Mouse (Mus musculus) kidney, postnatal 4 days (tissue): ENCODE data around the gene Tnfrsf14.

ENCODE experiments used
- DNase-seq, 2 experiments: peaks; one replicate each; pipeline ENCODE4 v3.0.0; 2021; ENCODE audit warnings: mixed read lengths in 2 of 2

The Tnfrsf14 gene

DNA sequence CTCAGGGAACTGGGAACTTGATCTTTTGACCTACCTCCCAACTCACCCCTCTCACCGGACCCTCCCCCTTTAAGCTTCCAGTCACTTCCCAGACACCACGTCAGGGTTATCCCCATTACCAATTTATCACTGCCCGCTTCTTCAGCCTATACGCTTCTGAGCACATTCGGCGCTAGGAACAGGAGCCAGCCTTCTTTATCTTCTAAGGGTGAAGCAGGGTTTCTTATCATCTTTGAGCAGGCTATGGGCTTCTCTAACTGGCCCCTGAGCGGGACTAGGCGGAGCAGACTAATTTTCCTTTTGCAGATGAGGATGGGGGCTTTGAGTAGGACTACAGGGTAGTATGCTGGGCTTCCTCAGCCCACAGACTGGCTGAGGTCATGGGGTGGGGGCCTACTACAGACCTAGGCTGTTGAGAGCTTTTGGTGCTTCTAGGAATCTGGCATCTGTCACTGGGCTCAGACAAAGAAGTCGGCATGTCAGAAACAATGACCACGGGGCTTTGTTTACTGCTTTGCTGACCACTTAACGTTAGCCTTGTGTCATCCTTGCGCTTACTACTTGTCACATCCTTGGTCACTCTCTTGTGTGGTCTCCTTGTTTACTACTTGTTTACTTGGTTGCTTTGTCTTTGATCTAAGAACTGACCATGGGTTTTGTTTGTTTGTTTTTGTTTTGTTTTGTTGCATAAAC, at the start of gene Tnfrsf14:
Gene Tnfrsf14, minus strand, starts transcription at position 169 of the 693 bp plus-strand sequence.
- DNase-seq, result no peak

DNA sequence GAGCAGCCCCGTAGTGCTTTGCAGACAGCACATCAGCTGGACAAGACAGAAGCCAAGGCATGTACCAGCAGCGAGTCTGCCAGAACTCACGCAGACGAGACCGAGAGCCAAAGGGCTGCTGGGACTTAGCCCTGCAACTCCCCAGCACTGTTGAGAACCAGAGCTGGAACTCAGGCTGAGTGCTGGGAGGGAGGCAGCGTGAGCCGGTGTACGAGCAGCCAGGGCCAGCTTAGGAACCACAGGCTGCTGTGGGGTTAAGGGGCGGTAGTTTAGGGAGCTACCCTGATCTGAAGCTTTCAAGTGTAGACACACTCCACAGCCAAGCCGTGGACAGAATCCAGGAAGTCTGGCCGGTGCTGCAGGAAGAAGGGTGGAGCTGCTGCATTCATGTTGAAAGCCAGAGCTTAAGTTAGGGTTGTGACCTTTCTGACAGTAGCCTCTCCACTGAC, 45.8 kb upstream of the Tnfrsf14 start:
- no peak for DNase-seq

DNA sequence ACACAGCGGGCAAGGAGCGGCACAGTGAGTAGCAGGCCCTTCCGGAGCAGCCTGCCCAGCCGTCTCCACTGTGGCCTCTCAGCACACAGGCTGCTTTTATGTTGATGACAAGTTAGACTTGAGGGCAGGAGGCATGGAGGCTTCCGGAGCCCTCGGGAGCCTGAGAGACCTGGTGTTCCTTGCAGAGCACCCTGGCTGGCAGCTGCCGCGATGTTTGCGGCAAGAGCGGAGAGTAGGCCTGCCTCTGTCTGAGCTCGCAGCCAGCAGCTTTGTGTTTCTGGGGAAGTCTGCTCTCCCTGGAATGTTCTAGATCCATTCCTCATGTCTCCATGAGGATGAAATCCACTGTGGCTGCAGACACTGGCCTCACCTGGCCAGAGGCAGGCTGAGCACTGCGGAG, 44.2 kb upstream of the Tnfrsf14 start:
- no peak for DNase-seq

DNA sequence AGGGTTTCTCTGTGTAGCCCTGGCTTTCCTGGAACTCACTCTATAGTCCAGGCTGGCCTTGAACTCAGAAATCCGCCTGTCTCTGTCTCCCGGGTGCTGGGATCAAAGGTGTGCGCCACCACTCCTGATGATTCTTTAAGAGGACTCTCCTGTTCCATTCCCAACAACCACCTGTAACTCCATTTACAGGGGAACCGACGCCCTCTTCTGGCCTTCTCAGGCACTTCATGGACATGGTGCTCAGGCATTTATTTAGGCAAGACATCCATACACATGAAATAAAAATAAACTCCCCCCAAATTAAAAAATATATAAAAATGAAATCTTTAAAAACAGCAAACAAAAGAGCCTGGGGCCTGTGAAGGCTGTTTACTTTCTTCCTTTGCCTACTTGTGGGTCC, 38.8 kb upstream of the Tnfrsf14 start:
- DNase-seq, result peak; percentile 70 to 75

DNA sequence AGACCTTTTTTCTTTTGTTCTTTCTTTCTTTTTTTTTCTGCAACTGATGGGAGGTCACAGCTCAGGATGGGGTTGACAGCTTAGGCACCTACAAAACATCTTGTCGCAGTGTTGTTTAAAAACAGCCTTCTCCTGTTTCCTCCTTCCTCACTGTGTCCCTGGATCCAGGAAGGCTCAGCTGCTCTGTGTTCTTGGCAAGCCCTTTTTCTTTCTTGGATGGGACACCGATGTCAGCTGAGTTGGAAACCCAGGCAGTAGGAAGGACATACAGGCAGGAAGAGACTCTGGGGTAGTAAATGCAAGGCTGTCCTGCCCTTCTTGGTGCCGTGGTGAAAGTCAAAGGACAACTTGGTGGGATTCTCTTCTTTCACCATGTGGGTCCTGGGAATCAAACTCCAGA, 37.5 kb upstream of the Tnfrsf14 start:
- DNase-seq, result no peak

DNA sequence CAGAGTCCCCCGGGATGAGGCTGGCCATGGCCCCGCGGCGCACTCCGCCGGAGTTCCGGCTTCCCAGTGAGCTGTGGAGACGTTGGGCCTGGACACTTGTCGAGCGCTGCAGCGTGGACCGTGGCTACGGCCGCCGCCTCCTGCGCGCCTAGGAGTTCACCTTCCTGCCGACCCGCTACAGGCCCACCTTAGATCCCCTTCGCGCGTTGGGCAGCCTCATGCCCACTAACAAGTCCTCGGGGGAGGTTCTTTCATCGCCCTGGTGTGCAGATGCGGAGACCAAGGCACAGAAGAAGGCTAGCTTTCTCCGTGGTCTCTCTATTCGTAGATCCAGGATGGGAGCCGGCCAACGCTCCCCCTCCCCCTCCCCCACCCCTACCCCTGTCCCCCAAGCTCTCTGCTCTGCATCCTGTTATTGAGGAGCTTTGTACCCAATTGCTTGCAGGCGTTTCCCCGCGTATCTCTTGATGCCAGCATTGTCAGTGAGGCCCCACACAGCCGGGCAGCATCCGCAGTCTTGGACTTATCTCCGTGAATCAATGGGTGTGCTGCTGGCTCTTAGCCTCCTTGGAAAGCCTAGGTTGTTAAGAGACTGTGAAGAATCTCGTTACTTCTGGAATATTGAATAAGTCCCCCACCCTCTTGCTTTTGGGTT, 36.3 kb upstream of the Tnfrsf14 start:
- no peak for DNase-seq

DNA sequence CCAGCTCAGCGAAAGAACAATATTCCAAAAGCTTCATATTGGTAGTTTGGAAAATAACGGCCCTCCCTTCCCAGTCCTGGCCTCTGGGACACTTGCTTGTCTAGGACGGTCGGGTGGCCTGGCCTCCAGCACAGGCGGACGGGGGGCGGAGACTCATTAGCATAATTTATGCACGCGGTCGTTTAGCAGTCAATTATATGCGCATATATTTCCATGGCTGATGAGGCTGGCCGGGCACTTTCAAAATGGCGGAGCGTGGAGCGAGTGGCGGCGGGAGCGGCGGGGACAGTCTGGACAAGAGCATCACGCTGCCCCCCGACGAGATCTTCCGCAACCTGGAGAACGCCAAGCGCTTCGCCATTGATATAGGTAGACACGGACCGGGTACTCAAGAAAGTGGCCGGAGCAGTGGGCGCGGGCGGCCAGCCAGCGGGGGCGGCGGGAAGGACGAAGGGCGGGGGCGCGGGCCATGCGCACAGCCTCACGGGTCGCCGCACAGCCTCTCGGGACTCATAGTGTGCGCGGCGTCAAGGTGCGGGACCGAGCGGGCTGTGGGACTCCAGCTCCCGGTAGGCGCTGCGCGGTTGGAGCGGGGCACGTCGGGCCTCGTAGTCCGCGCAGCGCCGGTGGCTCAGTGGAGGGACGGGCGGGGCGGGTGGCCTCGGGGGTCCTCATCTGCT, 35.7 kb upstream of the Tnfrsf14 start, which contains the start of gene Pank4:
Gene Pank4, plus strand, starts transcription at position 223 of the 680 bp plus-strand sequence.
- DNase-seq, result peak; percentile 92 to 95

DNA sequence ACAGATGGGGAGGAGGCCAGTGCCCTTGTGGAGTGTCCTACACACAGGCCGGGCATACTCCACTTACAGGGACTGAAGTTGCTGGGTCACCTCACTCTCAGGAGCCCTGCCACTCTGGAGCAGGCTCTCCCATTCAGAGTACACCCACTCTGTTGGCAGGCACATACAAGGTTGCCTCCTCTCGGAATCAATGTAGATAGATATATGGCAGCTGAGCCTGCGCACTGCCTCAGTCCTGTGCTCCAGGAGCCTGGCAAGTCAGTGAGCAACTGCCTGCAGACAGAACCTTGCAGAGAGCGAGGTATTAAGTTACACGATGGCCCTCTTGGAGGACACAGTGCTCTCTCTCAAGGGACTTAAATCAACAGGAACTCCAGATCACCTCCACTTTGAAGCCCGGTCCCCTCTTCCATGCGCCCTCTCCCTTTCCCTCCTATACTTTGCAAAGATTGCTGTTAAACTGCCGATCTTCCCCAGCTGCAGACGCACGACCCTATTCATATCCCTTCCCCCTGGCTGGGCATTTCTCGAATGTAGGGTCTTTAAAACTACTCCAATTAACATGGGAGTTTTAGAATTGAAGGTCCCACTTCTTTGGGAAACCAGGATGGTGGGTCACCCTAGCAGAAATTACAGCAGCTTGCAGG, 35.0 kb upstream of the Tnfrsf14 start:
- no peak for DNase-seq

DNA sequence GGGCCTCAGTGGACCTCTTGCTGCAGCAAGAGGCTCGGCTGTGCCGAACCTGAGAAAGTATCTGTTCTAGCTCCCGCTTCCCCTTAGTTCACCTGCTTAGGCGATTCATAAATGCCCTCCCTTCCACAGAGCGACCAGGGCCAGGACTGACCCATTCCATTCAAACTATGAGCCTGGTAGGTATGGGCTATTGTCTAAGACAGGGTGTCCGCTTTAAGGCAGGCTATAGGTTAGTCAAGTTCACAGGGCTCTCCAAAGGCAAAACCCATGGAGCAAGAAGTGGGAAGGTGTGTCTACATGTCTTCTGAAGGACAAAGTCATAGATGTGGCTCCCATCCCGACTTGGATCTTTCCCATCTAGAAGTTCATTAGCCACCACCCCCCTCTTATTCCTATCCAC, 34.3 kb upstream of the Tnfrsf14 start:
- no peak for DNase-seq

DNA sequence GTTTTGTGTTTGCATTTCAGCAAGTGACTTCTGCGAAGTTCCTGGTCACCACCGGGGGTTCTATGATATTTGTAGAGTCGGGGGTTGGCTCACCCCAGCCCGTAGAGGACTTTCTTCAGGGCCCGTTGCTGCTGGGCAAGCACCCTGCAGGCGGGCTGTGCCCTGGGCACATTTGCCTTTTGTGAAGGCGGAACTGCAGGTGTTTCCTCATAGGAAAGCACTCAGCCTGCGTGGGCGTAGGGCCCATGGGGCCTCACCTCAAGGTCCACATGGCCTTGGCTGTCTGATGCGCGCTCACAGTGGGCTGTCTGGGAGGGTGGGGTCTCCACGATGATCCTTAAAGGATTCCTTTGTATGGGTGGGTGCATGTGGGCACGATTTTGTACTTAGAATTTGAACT, 33.5 kb upstream of the Tnfrsf14 start:
- DNase-seq, result peak in 1 of 2 experiments; percentile 38

DNA sequence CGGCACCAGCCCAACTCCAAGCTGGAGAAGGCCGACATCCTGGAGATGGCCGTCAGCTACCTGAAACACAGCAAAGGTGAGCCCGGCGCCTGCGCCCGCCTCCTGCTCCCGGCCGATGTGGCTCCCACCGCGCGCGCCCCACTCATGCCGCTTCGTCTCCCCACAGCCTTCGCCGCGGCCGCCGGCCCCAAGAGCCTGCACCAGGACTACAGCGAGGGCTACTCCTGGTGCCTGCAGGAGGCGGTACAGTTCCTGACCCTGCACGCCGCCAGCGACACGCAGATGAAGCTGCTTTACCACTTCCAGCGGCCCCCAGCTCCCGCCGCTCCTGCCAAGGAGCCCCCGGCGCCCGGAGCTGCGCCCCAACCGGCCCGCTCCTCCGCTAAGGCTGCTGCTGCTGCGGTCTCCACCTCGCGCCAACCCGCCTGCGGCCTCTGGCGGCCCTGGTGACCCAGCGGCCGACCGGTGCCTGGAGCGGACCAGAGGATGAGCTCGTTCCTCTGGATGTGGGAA, 32.9 kb upstream of the Tnfrsf14 start:
- DNase-seq, result peak; percentile 55 to 75

DNA sequence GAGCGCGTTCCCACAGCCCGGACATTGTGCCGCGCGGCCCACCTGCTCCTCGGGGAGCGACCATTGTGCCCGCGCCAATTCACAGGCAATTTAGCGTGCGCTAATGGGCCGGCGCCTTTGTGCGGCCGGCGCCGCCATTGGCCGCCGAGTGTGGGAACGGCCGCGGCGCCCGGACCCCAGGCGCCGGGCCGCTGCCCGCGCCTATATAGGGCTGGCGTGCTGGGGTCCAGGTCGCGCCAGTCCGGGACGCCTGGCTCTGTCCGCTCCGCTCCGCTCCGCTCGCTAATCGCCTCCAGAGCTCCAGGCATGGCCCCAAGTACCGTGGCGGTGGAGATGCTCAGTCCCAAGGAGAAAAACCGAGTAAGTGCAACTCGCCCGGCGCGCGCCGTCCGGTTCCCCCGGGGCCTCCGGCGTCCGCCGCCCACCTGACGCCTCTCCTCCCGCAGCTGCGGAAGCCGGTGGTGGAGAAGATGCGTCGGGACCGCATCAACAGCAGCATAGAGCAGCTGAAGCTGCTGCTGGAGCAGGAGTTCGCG, 32.4 kb upstream of the Tnfrsf14 start, which contains the start of gene Hes5:
Gene Hes5, plus strand, starts transcription at position 234 of the 536 bp plus-strand sequence.
- DNase-seq, result peak; percentile 49 to 65

DNA sequence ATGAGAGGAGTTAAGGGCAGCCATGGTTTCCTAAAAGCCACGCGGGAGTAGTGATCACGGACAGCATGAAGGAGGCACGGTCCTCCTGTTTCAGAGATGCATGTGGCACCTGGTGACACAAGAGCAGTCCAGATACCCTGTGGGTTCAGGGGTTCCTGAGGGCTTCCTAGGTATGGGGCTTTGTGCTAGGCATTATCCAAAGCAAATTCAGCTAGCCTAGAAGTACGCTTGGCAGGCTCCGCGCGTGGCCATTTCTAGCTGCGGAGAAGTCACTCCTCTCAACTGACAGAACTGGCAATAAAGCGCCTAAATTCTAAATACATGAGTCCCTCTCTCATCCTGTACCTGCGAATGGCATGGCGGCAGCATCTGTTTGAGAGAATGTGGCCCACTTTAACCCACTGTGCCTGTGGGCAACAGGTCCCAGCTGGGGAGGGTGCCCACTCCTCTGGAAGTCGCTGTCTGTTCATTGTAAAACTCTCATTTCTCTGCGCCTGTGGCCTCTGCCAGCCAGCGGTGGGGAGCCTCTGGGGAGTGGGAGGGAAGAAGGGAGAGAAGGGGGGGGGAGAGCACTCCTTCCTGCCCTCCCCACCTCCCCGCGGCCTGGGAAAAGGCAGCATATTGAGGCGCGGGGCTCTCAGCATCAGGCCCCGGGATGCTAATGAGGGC, 31.8 kb upstream of the Tnfrsf14 start:
- no peak for DNase-seq

DNA sequence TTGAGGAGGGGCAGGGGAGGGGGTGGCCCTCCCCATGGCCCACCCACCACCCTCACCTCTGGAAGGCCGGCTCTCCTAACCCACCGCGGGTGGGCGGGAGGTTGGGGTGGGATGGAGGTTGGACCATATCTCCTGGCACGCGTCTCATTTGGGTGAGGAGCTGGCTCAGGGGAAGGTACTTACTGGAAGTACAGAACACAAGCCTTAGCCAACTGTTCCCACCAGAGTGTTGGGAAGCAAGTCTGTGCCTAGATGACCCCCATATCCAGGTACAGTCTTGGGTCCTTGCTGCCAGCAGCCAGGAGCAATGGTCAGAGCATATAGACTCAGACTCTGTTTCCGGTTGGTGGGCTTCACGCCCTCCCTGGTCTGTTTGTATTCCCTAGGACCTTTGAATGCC, 30.3 kb upstream of the Tnfrsf14 start:
- DNase-seq, result no peak

DNA sequence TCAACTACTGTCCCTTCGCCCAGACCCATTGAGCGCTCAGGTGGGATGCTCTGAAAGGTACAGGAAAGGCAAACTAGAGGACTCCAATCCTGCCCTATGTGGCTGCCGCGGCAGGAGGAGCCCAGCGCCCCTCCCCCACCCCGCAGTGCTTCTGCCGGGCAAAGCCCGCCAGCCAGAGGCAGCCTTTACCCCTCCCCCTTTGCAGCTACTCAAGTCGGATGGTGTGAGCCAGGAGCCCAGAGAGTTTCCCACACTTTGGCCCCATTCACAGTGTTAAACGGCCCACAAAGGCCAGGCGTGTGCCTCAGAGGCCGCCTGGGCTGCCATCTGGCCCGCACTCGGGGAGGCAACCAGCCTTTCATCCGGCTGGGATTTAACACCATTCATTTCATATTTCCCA, 29.8 kb upstream of the Tnfrsf14 start:
- peak; percentile 71 to 79 for DNase-seq

DNA sequence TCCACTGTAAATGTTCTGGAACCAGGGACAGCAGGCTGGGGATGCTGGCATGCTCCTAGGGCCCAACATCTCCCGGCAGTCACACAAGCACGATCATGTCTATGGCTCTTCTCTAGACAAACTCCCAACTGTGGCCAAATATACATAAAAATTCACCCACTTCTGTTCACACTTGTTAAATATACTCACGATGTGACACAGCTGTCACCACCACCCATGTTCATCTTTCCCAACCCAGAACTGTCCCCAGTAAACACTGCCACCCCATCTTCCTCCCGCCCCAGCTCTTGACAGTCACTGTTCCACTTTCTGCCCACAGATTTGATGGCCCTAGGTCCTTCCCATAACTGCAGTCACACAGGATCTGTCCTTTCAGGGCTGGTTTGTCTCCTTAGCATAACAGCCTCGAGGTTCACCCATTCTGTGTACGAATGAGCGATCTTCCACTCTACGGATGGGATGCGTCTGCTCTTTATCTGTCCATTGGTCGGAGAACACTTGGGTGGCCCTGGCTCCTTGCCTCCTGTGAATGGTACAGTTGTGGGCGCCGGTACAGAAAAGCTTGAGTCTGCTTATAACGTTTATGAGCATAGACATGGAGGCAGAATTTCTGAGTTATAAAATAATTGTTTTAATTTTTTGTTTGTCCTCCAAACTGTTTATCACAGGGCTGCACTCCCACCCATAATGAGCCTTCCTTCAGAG, 29.1 kb upstream of the Tnfrsf14 start:
- no peak for DNase-seq

DNA sequence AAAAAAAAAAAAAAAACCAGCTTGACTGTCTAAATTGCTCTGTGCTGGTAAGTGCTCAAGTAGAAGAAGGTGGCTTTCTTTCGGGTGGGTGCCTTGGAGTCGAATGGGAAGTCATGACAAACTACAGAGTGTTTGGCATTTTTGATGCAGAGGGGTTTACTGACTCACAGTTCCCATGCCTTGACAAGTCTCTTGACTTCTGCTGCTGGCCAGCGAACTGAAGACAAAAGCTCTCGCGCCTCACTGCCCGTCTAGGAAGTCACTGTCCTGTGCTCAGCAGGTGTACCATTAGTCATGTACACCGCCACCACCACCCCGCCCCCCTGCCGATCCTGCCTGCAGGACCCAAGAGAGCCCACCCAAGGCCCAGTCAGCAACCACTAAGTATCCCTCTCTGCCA, 28.2 kb upstream of the Tnfrsf14 start:
- no peak for DNase-seq

DNA sequence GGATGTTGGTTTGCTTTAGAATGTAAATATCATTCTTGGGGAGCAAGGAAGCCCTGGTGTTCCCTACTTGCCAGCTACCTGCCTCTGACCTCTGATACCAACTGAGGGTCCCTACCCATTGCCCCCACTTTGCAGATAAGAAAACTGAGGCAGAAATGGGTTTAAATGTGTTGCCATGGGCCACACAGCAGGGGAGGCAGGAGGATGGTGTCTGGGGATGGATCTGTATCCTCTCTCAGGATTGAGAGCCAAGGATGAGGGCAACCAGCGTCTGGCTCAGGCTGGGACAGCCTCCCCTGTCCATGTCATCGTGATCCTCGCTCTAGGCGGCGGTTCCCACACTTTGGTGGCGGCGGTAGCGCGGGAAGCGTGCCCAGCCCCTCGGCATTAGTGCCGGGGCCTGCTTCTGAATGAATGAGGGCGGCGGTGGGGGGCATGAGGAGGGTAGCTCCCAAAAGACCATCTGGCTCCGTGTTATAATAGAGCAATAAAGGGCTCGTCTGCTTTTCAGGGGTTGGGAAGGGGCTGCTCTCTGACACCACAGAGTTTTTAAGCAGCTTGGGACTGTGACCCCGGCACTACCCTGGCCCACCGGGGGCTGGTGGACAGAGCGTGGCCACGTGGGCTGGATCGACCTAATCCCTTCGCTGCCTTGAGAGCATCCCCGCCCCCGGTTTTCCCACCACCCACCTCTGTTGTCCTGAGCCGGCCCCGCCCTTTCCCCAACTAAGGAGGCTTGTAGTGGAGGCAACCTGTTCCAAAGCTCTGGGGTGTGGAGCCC, 24.3 kb upstream of the Tnfrsf14 start:
- DNase-seq, result no peak

DNA sequence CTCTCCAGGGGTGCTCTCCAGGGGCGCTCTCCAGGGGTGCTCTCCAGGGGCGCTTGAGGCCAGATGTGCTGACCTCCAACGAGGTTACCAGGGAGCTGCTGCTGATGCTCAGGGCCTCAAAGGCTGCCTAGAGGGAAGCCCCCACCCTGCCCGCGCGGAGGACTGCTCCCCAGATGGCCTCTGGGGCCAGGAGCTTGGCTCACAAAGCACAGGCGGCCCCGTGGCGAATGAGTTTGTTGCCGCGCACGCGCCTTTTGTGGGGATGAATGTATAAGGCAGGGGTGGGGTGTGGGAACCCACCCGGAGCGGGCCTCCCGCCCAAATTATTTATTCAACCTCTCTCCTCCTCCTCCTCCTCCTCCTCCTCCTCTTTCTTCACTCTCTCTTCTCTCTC, 21.2 kb upstream of the Tnfrsf14 start:
- no peak for DNase-seq

DNA sequence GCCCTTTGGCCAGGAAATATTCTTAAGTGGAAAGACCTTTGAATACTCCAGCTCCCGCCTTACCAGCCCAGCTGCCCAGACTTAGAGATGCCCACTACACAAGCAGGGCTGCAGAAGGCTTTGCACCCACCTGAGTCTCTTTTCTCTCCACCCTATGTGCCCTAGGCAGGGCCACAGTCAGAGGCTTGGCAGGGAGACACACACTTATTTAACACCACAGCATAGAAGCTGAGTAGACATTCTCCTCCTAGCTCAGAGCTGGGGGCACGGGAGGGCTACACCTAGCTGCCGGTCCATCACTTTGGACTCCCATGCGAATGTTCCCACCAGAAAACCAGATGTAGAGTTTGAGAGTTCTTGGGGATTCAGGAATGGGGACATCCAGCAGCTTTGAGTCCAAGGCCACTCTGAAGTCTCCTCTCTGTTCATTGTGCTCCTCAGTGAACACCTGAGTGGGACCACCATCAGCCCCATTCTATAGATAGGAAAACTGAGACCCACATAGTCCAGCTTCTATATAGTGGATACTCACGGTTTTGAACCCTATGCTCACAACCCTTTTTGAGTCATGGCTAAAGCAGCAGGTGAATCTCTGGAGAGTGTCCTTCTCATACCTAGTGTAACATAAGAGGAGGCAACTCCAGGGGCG, 20.7 kb upstream of the Tnfrsf14 start:
- no peak for DNase-seq
